Mouse (Mus musculus): ENCODE results near the gene Fam227b.

Fam227b gene

GRCm38 (mm10) chr2:126006088-126006487, 145.7 kb downstream of the Fam227b start:
- no peak for DNase-seq (ENCODE audit: low spot score)

GRCm38 (mm10) chr2:126002291-126002690, 149.5 kb downstream of the Fam227b start:
- DNase-seq (ENCODE audit: low spot score), result no peak

- DNase-seq (ENCODE audit: low spot score), result no peak
Measured at GRCm38 (mm10) chr2:125975808-125976345, 175.9 kb downstream of the Fam227b start.

- DNase-seq (ENCODE audit: low spot score), result no peak
Measured at GRCm38 (mm10) chr2:125975206-125975605, 176.6 kb downstream of the Fam227b start.

GRCm38 (mm10) chr2:125973207-125973606, 178.6 kb downstream of the Fam227b start:
- DNase-seq (ENCODE audit: low spot score), result no peak

GRCm38 (mm10) chr2:125968811-125969210, 183.0 kb downstream of the Fam227b start:
- no peak for DNase-seq (ENCODE audit: low spot score)

GRCm38 (mm10) chr2:125948195-125948594, 203.6 kb downstream of the Fam227b start:
- DNase-seq (ENCODE audit: low spot score), result no peak

- no peak for DNase-seq (ENCODE audit: low spot score)
Measured at GRCm38 (mm10) chr2:125943301-125943700, 208.5 kb downstream of the Fam227b start.

- DNase-seq (ENCODE audit: low spot score), result no peak
Measured at GRCm38 (mm10) chr2:125941111-125941785, 210.6 kb downstream of the Fam227b start.

GRCm38 (mm10) chr2:125938993-125939642, 212.7 kb downstream of the Fam227b start:
- DNase-seq (ENCODE audit: low spot score), result no peak

GRCm38 (mm10) chr2:125936396-125936795, 215.4 kb downstream of the Fam227b start:
- no peak for DNase-seq (ENCODE audit: low spot score)

- DNase-seq (ENCODE audit: low spot score), result no peak
Measured at GRCm38 (mm10) chr2:125933977-125934376, 217.8 kb downstream of the Fam227b start.

Measured in testis, postnatal 14 days (tissue).